Mouse (Mus musculus) MEL (cell line): ENCODE measurements around the gene Hcls1.

Experiments
- CTCF ChIP-seq, 3 experiments: IDR thresholded peaks in 2 of 3; conservative IDR thresholded peaks in 1 of 3; 2 replicates each; pipeline ENCODE4 v1.5.1; 2011 to 2012; ENCODE audit warnings: low read length in 3 of 3, low read depth in 2 of 3, mild to moderate bottlenecking in 2 of 3, improper control_type of control experiment in 1 of 3, inconsistent platforms in 1 of 3, mixed read lengths in 1 of 3, moderate library complexity in 1 of 3; ENCODE audit not compliant: control insufficient read depth in 1 of 3, insufficient read depth in 1 of 3, poor library complexity in 1 of 3, severe bottlenecking in 1 of 3
- EP300 ChIP-seq, 2 experiments: IDR thresholded peaks; 2 replicates each; pipeline ENCODE4 v1.6.1; 2011; ENCODE audit warnings: improper control_type of control experiment in 2 of 2, low read length in 2 of 2, low read depth in 1 of 2, mild to moderate bottlenecking in 1 of 2
- GATA1 ChIP-seq: IDR thresholded peaks from 2 replicates; pipeline ENCODE4 v1.6.1; 2011; ENCODE audit warnings: low read depth, low read length, improper control_type of control experiment
- MAX ChIP-seq: IDR thresholded peaks from 2 replicates; pipeline ENCODE4 v1.6.1; 2011; ENCODE audit warnings: low read length, improper control_type of control experiment
- POLR2A ChIP-seq, 2 experiments: IDR thresholded peaks; 2 replicates each; pipeline ENCODE4 v1.6.1; 2011 to 2012; ENCODE audit warnings: low read length in 2 of 2, mild to moderate bottlenecking in 2 of 2, control low read depth in 1 of 2, improper control_type of control experiment in 1 of 2, low read depth in 1 of 2, moderate library complexity in 1 of 2; ENCODE audit not compliant: control insufficient read depth in 1 of 2, insufficient read depth in 1 of 2, poor library complexity in 1 of 2
- RAD21 ChIP-seq: IDR thresholded peaks from 2 replicates; pipeline ENCODE4 v1.6.1; 2011; ENCODE audit warnings: mild to moderate bottlenecking, low read depth, low read length, improper control_type of control experiment
- RCOR1 ChIP-seq: IDR thresholded peaks from 2 replicates; pipeline ENCODE4 v1.6.1; 2012; ENCODE audit warnings: low read depth, mild to moderate bottlenecking, inconsistent platforms, low read length, improper control_type of control experiment
- SMC3 ChIP-seq: IDR thresholded peaks from 2 replicates; pipeline ENCODE4 v1.6.1; 2011; ENCODE audit warnings: low read depth, low read length, improper control_type of control experiment
- TAL1 ChIP-seq: IDR thresholded peaks from 2 replicates; pipeline ENCODE4 v1.6.1; 2012; ENCODE audit warnings: mild to moderate bottlenecking, inconsistent platforms, low read length, moderate library complexity, mixed read lengths
- USF1 ChIP-seq: IDR thresholded peaks from 2 replicates; pipeline ENCODE4 v1.6.1; 2014; ENCODE audit warnings: low read depth, mild to moderate bottlenecking, inconsistent platforms, low read length, improper control_type of control experiment, moderate library complexity
- ZC3H11A ChIP-seq: IDR thresholded peaks from 2 replicates; pipeline ENCODE4 v1.6.1; 2012; ENCODE audit warnings: low read depth, mild to moderate bottlenecking, inconsistent platforms, low read length, improper control_type of control experiment

GRCm38 (mm10) chr16:36911909-36912308, 22.9 kb upstream of the Hcls1 start:
- no peak for TF ChIP-seq EP300 (IDR thresholded peaks at IDR 0.05; ENCODE audit: low read depth in 1 of 2, low read length in 2 of 2)
- TF ChIP-seq TAL1: no peak
- TF ChIP-seq CTCF (IDR thresholded peaks at IDR 0.05 in 2 of 3, conservative IDR thresholded peaks at IDR 0.05 in 1 of 3; ENCODE audit: control insufficient read depth in 1 of 3, insufficient read depth in 1 of 3, low read depth in 2 of 3, low read length in 3 of 3, poor library complexity in 1 of 3, severe bottlenecking in 1 of 3): no peak
- TF ChIP-seq POLR2A (IDR thresholded peaks at IDR 0.05; ENCODE audit: control insufficient read depth in 1 of 2, insufficient read depth in 1 of 2, low read depth in 1 of 2, low read length in 2 of 2, poor library complexity in 1 of 2): no peak
- no peak for TF ChIP-seq RCOR1
- TF ChIP-seq ZC3H11A: no peak
- TF ChIP-seq MAX: no peak
- TF ChIP-seq GATA1: no peak
- TF ChIP-seq USF1: no peak
- no peak for TF ChIP-seq RAD21
- no peak for TF ChIP-seq SMC3
